Mouse (Mus musculus) C2C12 (cell line): Measurements from ENCODE around the gene Helz. TPM values are rescaled to one million over a fixed set of nuclear protein-coding genes. Genes with fewer than 3 reads are reported as not detected.
"Not testable (repeated sequence)": the region's sequence is repeated elsewhere in the genome, so short reads cannot be mapped to it uniquely, and the experiment has no call there.

Experiments
- H3K27me3 ChIP-seq: one replicate; pipeline ENCODE4 v1.6.1; 2011; ENCODE audit not compliant: control insufficient read depth, insufficient read depth, insufficient read length
- H3K36me3 ChIP-seq: one replicate; pipeline ENCODE4 v1.6.1; 2011; ENCODE audit not compliant: control insufficient read depth, insufficient read depth
- H3K4me3 ChIP-seq: one replicate; pipeline ENCODE4 v1.5.1; 2011; ENCODE audit warnings: mild to moderate bottlenecking, control low read depth; ENCODE audit not compliant: poor library complexity, insufficient read depth, severe bottlenecking
- H3K79me2 ChIP-seq: one replicate; pipeline ENCODE4 v1.6.1; 2011; ENCODE audit not compliant: control insufficient read depth, insufficient read depth
- H3K79me3 ChIP-seq: one replicate; pipeline ENCODE4 v1.6.1; 2011; ENCODE audit warnings: low read depth, control low read depth
- H3ac ChIP-seq: one replicate; pipeline ENCODE3; 2011; ENCODE audit warnings: low read depth; ENCODE audit not compliant: control insufficient read depth, insufficient read length
- CEBPB ChIP-seq: IDR thresholded peaks from one replicate; pipeline ENCODE4 v1.6.1; 2011; ENCODE audit warnings: low read depth, mild to moderate bottlenecking, control low read depth, moderate library complexity
- CTCF ChIP-seq: IDR thresholded peaks from one replicate; pipeline ENCODE4 v1.5.1; 2011; ENCODE audit not compliant: control insufficient read depth, insufficient read depth, insufficient read length
- FOSL1 ChIP-seq: IDR thresholded peaks from one replicate; pipeline ENCODE4 v1.8.0; 2011; ENCODE audit warnings: mild to moderate bottlenecking, low read length; ENCODE audit not compliant: poor library complexity, insufficient read depth, severe bottlenecking
- MAX ChIP-seq: IDR thresholded peaks from one replicate; pipeline ENCODE4 v1.6.1; 2011; ENCODE audit warnings: mild to moderate bottlenecking, control low read depth
- MYOD1 ChIP-seq: IDR thresholded peaks from one replicate; pipeline ENCODE4 v1.6.1; 2011; ENCODE audit warnings: low read depth; ENCODE audit not compliant: control insufficient read depth, insufficient read length
- MYOG ChIP-seq: IDR thresholded peaks from one replicate; pipeline ENCODE4 v1.6.1; 2011; ENCODE audit not compliant: control insufficient read depth, insufficient read length; ENCODE audit errors: extremely low read depth
- USF1 ChIP-seq: IDR thresholded peaks from one replicate; pipeline ENCODE4 v1.6.1; 2011; ENCODE audit warnings: low read depth, mild to moderate bottlenecking, control low read depth, moderate library complexity
- polyA plus RNA-seq: library from polyadenylated mRNA; unstranded; fragments of >200 nt; fragmentation: generic; extraction: Trizol; gene quantifications from one replicate; pipeline ENCODE4 v1.2.1, GENCODE M21; 2012; ENCODE audit warnings: missing spikeins

Gene Helz
- polyA plus RNA-seq, 1 experiment, result 6.8 TPM

GRCm38 (mm10) chr11:107559874-107560273, 12.1 kb downstream of the Helz start:
- H3K4me3 ChIP-seq, result no peak overlapping the region
- no peaks in the 10 kb centered on the region for H3K79me2 ChIP-seq
- no peak overlapping the region for H3ac ChIP-seq
- TF ChIP-seq MYOD1 (no peak), CTCF (no peak), USF1 (no peak), CEBPB (no peak), FOSL1 (no peak), MAX (no peak), MYOG (no peak)
- H3K27me3 ChIP-seq, result no peaks in the 10 kb centered on the region
- peaks cover 23% of the 10 kb centered on the region for H3K36me3 ChIP-seq
- no peaks in the 10 kb centered on the region for H3K79me3 ChIP-seq

GRCm38 (mm10) chr11:107567431-107567830, 19.7 kb downstream of the Helz start:
- H3K79me2 ChIP-seq, result peaks cover 17% of the 10 kb centered on the region
- H3ac ChIP-seq, result no peak overlapping the region
- H3K4me3 ChIP-seq, result no peak overlapping the region
- H3K36me3 ChIP-seq, result peaks cover 4% of the 10 kb centered on the region
- H3K27me3 ChIP-seq, result no peaks in the 10 kb centered on the region
- TF ChIP-seq USF1, result no peak
- TF ChIP-seq MYOD1, result no peak
- peaks cover 2% of the 10 kb centered on the region for H3K79me3 ChIP-seq

GRCm38 (mm10) chr11:107568466-107568995, 20.8 kb downstream of the Helz start:
- peaks cover 17% of the 10 kb centered on the region for H3K79me2 ChIP-seq
- no peaks in the 10 kb centered on the region for H3K27me3 ChIP-seq
- no peak overlapping the region for H3ac ChIP-seq
- TF ChIP-seq USF1, result no peak
- TF ChIP-seq MAX, result no peak
- TF ChIP-seq MYOG, result no peak
- no peak for TF ChIP-seq CEBPB
- no peak for TF ChIP-seq FOSL1
- TF ChIP-seq MYOD1, result no peak
- no peak for TF ChIP-seq CTCF
- peaks cover 2% of the 10 kb centered on the region for H3K79me3 ChIP-seq
- no peaks in the 10 kb centered on the region for H3K36me3 ChIP-seq
- H3K4me3 ChIP-seq, result no peak overlapping the region

- H3K79me3 ChIP-seq, H3K4me3 ChIP-seq, H3ac ChIP-seq, H3K27me3 ChIP-seq: not testable (repeated sequence)
- peaks cover 13% of the 10 kb centered on the region for H3K36me3 ChIP-seq
- peaks cover 17% of the 10 kb centered on the region for H3K79me2 ChIP-seq
Observed at GRCm38 (mm10) chr11:107570891-107571290, 23.2 kb downstream of the Helz start.

GRCm38 (mm10) chr11:107571318-107571717, 23.6 kb downstream of the Helz start:
- H3K36me3 ChIP-seq, result peaks cover 17% of the 10 kb centered on the region
- TF ChIP-seq MAX, result no peak
- no peak for TF ChIP-seq MYOD1
- TF ChIP-seq USF1, result no peak
- TF ChIP-seq CEBPB, result no peak
- TF ChIP-seq CTCF, result no peak
- no peak for TF ChIP-seq MYOG
- no peak for TF ChIP-seq FOSL1
- no peak overlapping the region for H3K4me3 ChIP-seq
- H3K27me3 ChIP-seq, result no peaks in the 10 kb centered on the region
- peaks cover 2% of the 10 kb centered on the region for H3K79me3 ChIP-seq
- peaks cover 17% of the 10 kb centered on the region for H3K79me2 ChIP-seq
- H3ac ChIP-seq, result no peak overlapping the region

GRCm38 (mm10) chr11:107572551-107572950, 24.8 kb downstream of the Helz start:
- peaks cover 2% of the 10 kb centered on the region for H3K79me3 ChIP-seq
- peaks cover 27% of the 10 kb centered on the region for H3K36me3 ChIP-seq
- H3ac ChIP-seq, result no peak overlapping the region
- no peak for TF ChIP-seq FOSL1
- no peak for TF ChIP-seq CTCF
- TF ChIP-seq MYOG, result no peak
- no peak for TF ChIP-seq MAX
- TF ChIP-seq MYOD1, result no peak
- TF ChIP-seq CEBPB, result no peak
- no peak for TF ChIP-seq USF1
- peaks cover 17% of the 10 kb centered on the region for H3K79me2 ChIP-seq
- H3K4me3 ChIP-seq, result no peak overlapping the region
- no peaks in the 10 kb centered on the region for H3K27me3 ChIP-seq
